Mouse (Mus musculus) limb, embryonic 11.5 days (tissue): ENCODE results near the gene Fancg. TPM values are rescaled to one million over a fixed set of nuclear protein-coding genes. Genes with fewer than 3 reads are reported as not detected.

Experiments
- ATAC-seq: fragments of 200-750 bp; cut with Nextera tagmentation; 2 replicates; pipeline ENCODE4 v1.8.0; 2017; ENCODE audit warnings: low read depth; ENCODE audit not compliant: insufficient number of reproducible peaks, low FRiP score, low TSS enrichment
- DNase-seq: peaks from one replicate; pipeline ENCODE4 v3.0.0-alpha.2; 2015; ENCODE audit warnings: low spot score
- H3K27ac ChIP-seq: fragments of 300-500 bp; sonication (generic); replicated peaks from 2 replicates; pipeline ENCODE4 v1.5.1; 2014; ENCODE audit warnings: low read depth, mild to moderate bottlenecking, low read length
- H3K27me3 ChIP-seq: fragments of 300-500 bp; sonication (generic); 2 replicates; pipeline ENCODE4 v1.6.1; 2014; ENCODE audit warnings: mild to moderate bottlenecking, low read length, mixed read lengths; ENCODE audit not compliant: control insufficient read depth, insufficient read depth
- H3K36me3 ChIP-seq: fragments of 300-500 bp; sonication (generic); 2 replicates; pipeline ENCODE4 v1.6.1; 2014; ENCODE audit warnings: mild to moderate bottlenecking, low read length, moderate library complexity, mixed read lengths; ENCODE audit not compliant: control insufficient read depth, insufficient read depth
- H3K4me1 ChIP-seq: fragments of 300-500 bp; sonication (generic); 2 replicates; pipeline ENCODE4 v1.6.1; 2014; ENCODE audit warnings: low read length, mixed read lengths; ENCODE audit not compliant: control insufficient read depth, insufficient read depth
- H3K4me2 ChIP-seq: fragments of 300-500 bp; sonication (generic); 2 replicates; pipeline ENCODE4 v1.6.1; 2014; ENCODE audit warnings: low read depth, mild to moderate bottlenecking, moderate library complexity; ENCODE audit not compliant: severe bottlenecking
- H3K4me3 ChIP-seq: fragments of 300-500 bp; sonication (generic); 2 replicates; pipeline ENCODE4 v1.5.1; 2014; ENCODE audit warnings: low read depth, low read length
- H3K9ac ChIP-seq: fragments of 300-500 bp; sonication (generic); 2 replicates; pipeline ENCODE4 v1.6.1; 2014; ENCODE audit warnings: mild to moderate bottlenecking, low read length
- H3K9me3 ChIP-seq: fragments of 300-500 bp; sonication (generic); 2 replicates; pipeline ENCODE4 v1.6.1; 2016; ENCODE audit warnings: low read length; ENCODE audit not compliant: control insufficient read depth
- WGBS: fragments of 180-500 bp; shearing (Covaris S2); extraction: QIAGEN DNeasy Blood & Tissue Kit; methylation state at CpG from one replicate; pipeline ENCODE4 v1.1.7; 2014; 5-methylcytosine and 5-hydroxymethylcytosine counted together
- polyA plus RNA-seq: library from polyadenylated mRNA; unstranded; fragments of >200 nt; fragmentation: Nextera tagmentation; extraction: Ambion mirVana; gene quantifications from 2 replicates; pipeline ENCODE4 v1.2.1, GENCODE M21; 2014

Fancg gene
- polyA plus RNA-seq, 1 experiment from 2014 or later: 19.1 TPM

- no peaks in the 10 kb centered on the region for H3K27me3 ChIP-seq
- peak overlapping the region; percentile 76 for H3K4me2 ChIP-seq
- H3K27ac ChIP-seq: no peak overlapping the region
- peaks cover 10% of the 10 kb centered on the region for H3K36me3 ChIP-seq
- no peak for DNase-seq
- no peak for ATAC-seq
- peak overlapping the region; percentile 81 for H3K4me3 ChIP-seq
- WGBS: 85% methylated on average over 9 of the region's 9 CpGs
- H3K9ac ChIP-seq: peak overlapping the region; percentile 92
- peaks cover 6% of the 10 kb centered on the region; the same call in 1 of the 2 replicates for H3K4me1 ChIP-seq
- H3K9me3 ChIP-seq: no peaks in the 10 kb centered on the region
Measured at GRCm38 (mm10) chr4:43030352-43030751, 20.0 kb upstream of the Fancg start.

DNA sequence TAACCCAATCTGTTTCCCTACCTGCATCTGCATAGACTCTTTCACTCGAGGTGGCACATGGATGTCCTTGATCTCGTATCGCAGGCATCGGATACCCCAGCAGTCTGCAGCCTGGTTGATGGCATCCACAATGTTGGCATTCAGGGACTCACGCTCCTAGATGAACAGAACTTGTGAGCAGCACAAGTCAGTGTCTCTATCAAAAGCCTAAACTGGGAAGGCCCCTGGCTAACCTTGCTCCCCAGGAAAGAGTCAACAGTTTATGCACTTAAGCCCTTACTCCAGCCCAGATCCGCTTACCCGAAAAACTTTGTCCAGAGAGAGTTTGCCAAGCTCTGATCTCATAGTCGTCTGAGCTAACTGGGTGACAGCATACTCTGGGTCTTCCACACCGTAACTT is 19.4 kb upstream of the Fancg start:
- Histone ChIP-seq H3K27me3 (no peaks in the 10 kb centered on the region), H3K9me3 (no peaks in the 10 kb centered on the region), H3K36me3 (peaks cover 10% of the 10 kb centered on the region), H3K4me2 (no peak overlapping the region), H3K27ac (no peak overlapping the region), H3K9ac (no peak overlapping the region), H3K4me1 (peaks cover 9% of the 10 kb centered on the region; the same call in 1 of the 2 replicates), H3K4me3 (no peak overlapping the region)
- 95% methylated on average over 9 of the region's 9 CpGs for WGBS
- ATAC-seq: no peak
- no peak for DNase-seq

GRCm38 (mm10) chr4:43029121-43029520 is 18.8 kb upstream of the Fancg start:
- 96% methylated on average over 7 of the region's 7 CpGs for WGBS
- no peak overlapping the region for H3K4me2 ChIP-seq
- no peaks in the 10 kb centered on the region for H3K27me3 ChIP-seq
- ATAC-seq (no peak), DNase-seq (no peak)
- H3K4me3 ChIP-seq: no peak overlapping the region
- H3K9ac ChIP-seq: no peak overlapping the region
- H3K27ac ChIP-seq: no peak overlapping the region
- peaks cover 10% of the 10 kb centered on the region for H3K36me3 ChIP-seq
- H3K9me3 ChIP-seq: no peaks in the 10 kb centered on the region
- H3K4me1 ChIP-seq: peaks cover 11% of the 10 kb centered on the region; the same call in 1 of the 2 replicates

DNA sequence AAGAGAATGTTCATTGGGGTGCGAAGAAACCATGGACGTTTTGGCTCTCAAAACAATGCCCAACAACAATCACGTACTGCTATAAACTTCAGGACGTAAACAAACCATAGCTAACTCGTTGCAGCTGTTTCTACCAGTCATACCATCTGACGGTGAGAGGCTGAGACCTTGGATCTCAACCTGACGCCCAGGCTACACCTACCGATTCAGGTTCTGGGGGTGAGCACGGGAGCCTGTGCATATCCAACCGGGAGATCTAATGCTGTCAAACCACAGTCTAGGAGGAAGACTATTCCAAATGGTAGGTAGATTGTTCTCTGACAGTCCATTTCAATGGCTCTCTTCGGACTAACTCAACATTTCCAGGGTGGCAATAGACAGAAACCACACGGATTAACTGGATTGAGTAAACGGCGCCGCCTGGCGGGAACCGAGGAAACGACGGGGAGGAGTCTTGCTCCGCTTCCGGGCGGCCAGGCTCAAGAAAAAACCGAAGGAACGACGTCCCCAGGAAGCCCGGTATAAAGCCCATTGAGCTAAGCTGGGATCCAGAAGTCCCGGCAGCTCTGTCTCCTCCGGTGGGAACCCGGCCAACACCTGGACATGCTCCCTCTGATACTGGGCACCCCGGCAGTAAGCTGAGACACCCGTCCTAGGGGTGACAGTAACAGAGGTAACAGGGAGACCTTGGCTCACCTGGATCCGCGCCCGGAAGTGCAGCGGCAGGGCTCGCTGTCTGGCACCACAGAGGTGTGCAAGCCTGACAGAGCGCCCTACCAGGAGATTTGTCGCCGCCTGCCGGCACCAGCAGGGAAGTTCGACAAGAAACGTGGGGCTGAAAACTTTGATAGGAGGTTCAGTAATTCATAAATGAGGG is 15.0 kb upstream of the Fancg start, which contains the start of gene Pigo:
TSS of gene Pigo (minus strand) at position 736 of the 877 bp plus-strand sequence.
- peak within 1 kb of the TSS; percentile 75 for H3K4me2 ChIP-seq
- DNase-seq (peak; percentile 95), ATAC-seq (peak; percentile 87)
- H3K4me3 ChIP-seq: peak within 1 kb of the TSS; percentile 62
- peak within 1 kb of the TSS; percentile 69 for H3K9ac ChIP-seq
- no peaks in the 10 kb centered on the region for H3K9me3 ChIP-seq
- WGBS: 7% methylated on average over 42 of the region's 42 CpGs
- H3K27ac ChIP-seq: 0 out of 2 replicates have a peak within 1 kb of the TSS, but pooled peaks have one; percentile 42
- peaks cover 7% of the 10 kb centered on the region; the same call in 1 of the 2 replicates for H3K4me1 ChIP-seq
- H3K27me3 ChIP-seq: no peaks in the 10 kb centered on the region
- H3K36me3 ChIP-seq: peaks cover 19% of the 10 kb centered on the region

- no peaks in the 10 kb centered on the region for H3K9me3 ChIP-seq
- 81% methylated on average over 14 of the region's 14 CpGs for WGBS
- peak overlapping the region; percentile 69; the same call in 1 of the 2 replicates for H3K9ac ChIP-seq
- peak overlapping the region; percentile 75 for H3K4me2 ChIP-seq
- H3K4me3 ChIP-seq: peak overlapping the region; percentile 62
- no peak for DNase-seq
- ATAC-seq: no peak
- H3K27me3 ChIP-seq: no peaks in the 10 kb centered on the region
- H3K4me1 ChIP-seq: peaks cover 5% of the 10 kb centered on the region; the same call in 1 of the 2 replicates
- H3K27ac ChIP-seq: no peak overlapping the region
- peaks cover 18% of the 10 kb centered on the region for H3K36me3 ChIP-seq
Measured at GRCm38 (mm10) chr4:43024673-43025072, 14.4 kb upstream of the Fancg start.

DNA sequence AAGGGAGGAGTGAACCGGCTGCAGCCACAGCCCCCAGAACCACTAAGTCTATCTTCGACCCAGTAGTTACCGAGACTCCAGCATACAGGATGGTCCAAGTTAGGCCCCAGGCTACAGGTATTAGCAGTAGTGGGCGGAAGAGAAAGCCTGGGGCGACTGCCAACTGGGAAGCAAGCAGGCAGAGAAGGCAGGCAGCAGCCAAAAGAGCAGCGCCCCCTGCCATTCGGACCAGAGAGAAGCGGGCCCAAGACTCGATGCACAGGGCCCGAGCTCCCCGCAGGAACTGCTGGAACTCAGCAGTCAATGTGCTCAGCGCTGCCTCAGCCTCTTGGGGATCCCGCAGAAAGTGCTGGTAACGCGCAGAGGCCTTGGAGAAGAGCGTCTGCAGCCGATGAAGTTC is 11.0 kb upstream of the Fancg start:
- peaks cover 5% of the 10 kb centered on the region; the same call in 1 of the 2 replicates for H3K4me1 ChIP-seq
- DNase-seq: no peak
- ATAC-seq: no peak
- H3K27ac ChIP-seq: no peak overlapping the region
- 77% methylated on average over 17 of the region's 17 CpGs for WGBS
- no peaks in the 10 kb centered on the region for H3K27me3 ChIP-seq
- peaks cover 19% of the 10 kb centered on the region for H3K36me3 ChIP-seq
- H3K4me2 ChIP-seq: no peak overlapping the region
- H3K9ac ChIP-seq: no peak overlapping the region
- no peak overlapping the region for H3K4me3 ChIP-seq
- H3K9me3 ChIP-seq: no peaks in the 10 kb centered on the region

- peaks cover 5% of the 10 kb centered on the region; the same call in 1 of the 2 replicates for H3K4me1 ChIP-seq
- H3K9me3 ChIP-seq: no peaks in the 10 kb centered on the region
- ATAC-seq: no peak
- 91% methylated on average over 16 of the region's 16 CpGs for WGBS
- H3K36me3 ChIP-seq: peaks cover 19% of the 10 kb centered on the region
- no peak overlapping the region for H3K27ac ChIP-seq
- no peak for DNase-seq
- H3K27me3 ChIP-seq: no peaks in the 10 kb centered on the region
- H3K4me3 ChIP-seq: no peak overlapping the region
- no peak overlapping the region for H3K4me2 ChIP-seq
- no peak overlapping the region for H3K9ac ChIP-seq
Measured at GRCm38 (mm10) chr4:43020876-43021275, 10.6 kb upstream of the Fancg start.

DNA sequence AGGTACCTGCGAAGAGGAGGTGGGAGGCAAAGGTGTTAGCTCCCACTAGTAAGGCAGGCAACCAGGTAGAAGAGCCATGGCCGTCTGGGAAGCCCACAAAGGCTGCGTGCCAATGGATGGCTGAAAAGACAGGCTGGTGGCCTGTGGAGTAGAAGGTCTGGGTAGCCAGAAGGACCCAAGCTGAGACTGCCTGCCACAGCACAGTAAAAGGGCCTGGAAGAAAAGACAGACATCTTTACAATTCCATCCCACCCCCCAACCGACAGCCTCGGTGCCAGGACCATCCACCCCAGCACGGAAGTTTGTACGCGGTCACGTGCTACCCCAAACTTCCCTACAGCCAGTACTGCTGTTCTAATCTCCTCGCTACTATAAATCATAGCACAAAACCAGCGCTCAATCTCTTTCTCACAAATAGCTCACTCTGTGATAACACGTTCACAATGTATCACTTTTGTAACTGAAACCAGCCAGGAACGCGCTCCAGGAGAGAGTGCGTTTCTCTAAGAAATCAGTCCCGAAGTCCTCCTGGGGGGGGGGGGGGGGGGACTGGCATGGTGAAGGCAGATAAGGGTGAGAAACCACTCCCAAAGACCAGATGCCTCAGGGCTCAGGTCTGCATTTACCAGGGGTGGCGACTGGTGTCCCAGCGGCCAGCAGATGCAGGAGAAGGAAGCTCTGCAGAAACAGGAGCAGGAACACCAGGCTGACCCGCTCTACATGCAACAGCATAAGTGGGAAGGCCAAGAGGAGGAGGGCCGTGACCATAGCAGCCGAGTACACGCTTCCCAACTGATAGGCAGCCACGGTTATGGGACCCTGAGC is 9.5 kb upstream of the Fancg start:
- Histone ChIP-seq H3K4me1 (peaks cover 3% of the 10 kb centered on the region; the same call in 1 of the 2 replicates), H3K27ac (no peak overlapping the region), H3K36me3 (peaks cover 19% of the 10 kb centered on the region), H3K9ac (no peak overlapping the region), H3K4me2 (no peak overlapping the region), H3K4me3 (no peak overlapping the region), H3K9me3 (no peaks in the 10 kb centered on the region), H3K27me3 (no peaks in the 10 kb centered on the region)
- DNase-seq: no peak
- 95% methylated on average over 23 of the region's 23 CpGs for WGBS
- ATAC-seq: no peak
